Mouse (Mus musculus): ENCODE data around the gene Hist2h2be.
"Not testable (repeated sequence)": the region's sequence is repeated elsewhere in the genome, so short reads cannot be mapped to it uniquely, and the experiment has no call there.

Gene Hist2h2be

GRCm38 (mm10) chr3:96220765-96221639 lies at the start of gene Hist2h2be, which contains the start of gene Hist2h2ac:
TSS of gene Hist2h2be (plus strand) at chr3:96221119.
TSS of gene Hist2h2ac (minus strand) at chr3:96220880.
- peak; percentile 97 for DNase-seq (ENCODE audit: low read depth, low spot score)

GRCm38 (mm10) chr3:96171583-96172196 lies 49.2 kb upstream of the Hist2h2be start:
- DNase-seq (ENCODE audit: low read depth, low spot score), result no peak

DNA sequence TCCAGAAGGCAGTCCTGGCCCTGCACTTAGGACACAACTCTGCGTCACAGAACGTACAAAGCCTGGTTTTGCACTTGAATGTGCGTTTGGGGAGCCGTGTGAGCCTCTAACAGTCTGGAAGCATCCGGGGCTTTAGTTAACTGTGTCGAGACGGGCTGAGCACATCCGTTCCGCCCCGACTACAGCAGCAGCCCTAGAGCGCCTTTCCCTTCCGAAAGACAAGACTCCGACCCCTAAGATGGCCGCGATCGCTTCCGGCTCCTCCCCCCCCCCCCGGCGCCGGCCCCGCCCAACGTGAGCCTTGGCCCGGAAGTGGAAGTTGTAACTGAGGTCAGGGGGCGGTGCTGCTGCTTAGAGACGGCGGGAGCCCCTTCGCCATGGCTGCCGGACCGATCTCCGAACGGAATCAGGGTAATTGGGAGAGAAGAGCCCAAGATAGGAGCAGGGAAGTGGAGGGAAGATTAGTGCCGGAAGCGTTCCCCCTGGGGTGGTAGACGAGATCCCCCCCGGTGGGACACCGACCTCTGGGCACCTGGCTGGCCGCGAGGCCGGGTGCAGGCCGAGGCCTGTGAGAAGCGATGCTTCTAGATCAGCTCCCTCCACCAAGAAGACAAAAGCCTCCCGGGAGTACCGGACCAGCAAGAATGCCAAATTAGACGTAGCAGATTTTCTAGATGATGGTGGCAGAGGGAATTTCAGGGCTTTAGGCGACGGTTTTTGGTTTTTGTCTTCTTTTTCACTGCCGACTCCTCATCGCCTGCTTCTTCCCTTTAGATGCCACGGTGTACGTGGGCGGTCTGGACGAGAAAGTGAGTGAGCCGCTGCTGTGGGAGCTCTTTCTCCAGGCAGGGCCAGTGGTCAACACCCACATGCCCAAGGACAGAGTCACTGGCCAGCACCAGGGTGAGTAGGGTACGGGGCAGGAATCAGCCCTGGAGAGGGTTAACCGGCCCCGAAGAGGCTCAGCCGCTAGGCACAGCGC lies 48.4 kb upstream of the Hist2h2be start, which contains the start of gene Sf3b4:
Gene Sf3b4, plus strand, starts transcription at position 136 of the 982 bp plus-strand sequence.
- DNase-seq (ENCODE audit: low read depth, low spot score), result peak; percentile 91

DNA sequence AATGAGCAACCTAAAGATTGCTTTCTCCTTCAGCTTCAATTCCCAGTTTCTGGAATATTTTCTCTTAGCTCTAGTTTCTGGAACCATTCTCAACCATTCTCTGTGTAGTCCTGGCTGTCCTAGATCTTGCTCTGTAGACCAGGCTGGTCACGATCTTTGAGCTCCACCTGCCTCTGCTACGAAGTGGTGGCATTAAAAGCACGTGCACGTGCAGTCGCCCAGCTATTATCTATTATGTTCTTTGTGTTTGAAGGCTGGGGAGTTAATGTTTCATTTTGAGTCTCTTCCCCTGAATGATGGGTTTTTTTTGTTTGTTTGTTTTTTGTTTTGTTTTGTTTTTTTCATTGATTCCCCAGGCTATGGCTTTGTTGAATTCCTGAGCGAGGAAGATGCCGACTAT lies 47.7 kb upstream of the Hist2h2be start:
- DNase-seq (ENCODE audit: low read depth, low spot score), result no peak

DNA sequence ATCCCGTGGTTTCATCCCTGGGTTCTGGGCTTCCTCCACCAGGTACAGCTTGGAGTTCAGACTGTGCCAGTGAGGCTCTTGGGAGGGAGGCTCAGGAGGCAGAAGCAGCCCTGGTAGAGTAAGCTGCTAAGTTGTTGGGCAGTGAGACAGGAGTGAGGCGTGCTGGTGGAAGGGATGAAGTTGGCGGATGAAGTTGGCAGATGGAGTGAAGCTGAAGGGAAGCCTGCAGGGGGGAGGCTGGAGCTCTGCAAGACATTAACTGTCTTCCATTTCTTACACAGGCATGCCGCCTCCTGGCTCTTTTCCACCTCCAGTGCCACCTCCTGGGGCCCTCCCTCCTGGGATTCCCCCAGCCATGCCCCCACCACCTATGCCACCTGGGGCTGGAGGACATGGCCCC lies 46.9 kb upstream of the Hist2h2be start:
- DNase-seq (ENCODE audit: low read depth, low spot score), result not testable (repeated sequence)

- DNase-seq (ENCODE audit: low read depth, low spot score), result no peak
Measured at GRCm38 (mm10) chr3:96175251-96175650, 45.7 kb upstream of the Hist2h2be start.

- no peak for DNase-seq (ENCODE audit: low read depth, low spot score)
Measured at GRCm38 (mm10) chr3:96178427-96178826, 42.5 kb upstream of the Hist2h2be start.

- DNase-seq (ENCODE audit: low read depth, low spot score), result no peak
Measured at GRCm38 (mm10) chr3:96178902-96179301, 42.0 kb upstream of the Hist2h2be start.

GRCm38 (mm10) chr3:96179531-96179930 lies 41.4 kb upstream of the Hist2h2be start:
- peak; percentile 30 for DNase-seq (ENCODE audit: low read depth, low spot score)

DNA sequence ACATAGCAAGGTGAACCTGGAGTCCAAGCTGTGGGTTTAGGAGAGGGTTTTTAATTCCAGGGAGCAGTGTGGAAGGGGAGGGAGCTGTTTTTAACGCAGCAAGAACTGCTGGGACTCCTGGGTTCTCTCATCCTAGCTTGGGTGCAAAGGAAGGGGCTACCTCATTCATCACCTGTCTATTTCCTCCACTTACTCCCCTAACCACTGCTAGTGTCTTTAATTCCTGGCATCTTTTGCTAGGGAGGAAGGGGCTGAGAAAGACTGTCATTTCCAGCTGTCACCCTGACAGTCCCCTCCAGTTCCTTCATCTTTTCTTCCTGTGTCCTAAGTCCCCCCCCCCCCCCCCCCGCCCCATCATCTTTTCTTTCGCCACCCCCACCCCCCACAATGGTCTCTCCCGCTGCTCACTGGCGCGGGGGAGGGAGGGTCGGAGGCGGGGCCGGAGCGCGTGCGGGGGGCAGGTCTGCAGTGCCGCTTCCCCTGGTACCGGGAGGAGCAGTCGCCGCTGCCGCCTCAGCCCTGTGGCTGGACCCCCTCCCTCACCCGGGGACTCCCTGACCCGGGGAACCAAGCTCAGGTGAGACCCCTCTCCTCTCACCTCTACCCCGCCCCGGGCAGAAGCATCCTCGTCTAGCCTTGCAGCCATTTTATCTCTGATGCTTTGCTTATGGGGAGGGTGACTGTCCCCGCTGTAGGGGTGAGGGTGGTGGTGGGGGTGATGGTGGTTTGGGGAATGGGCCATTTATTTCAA lies 40.0 kb upstream of the Hist2h2be start, which contains the start of gene Sv2a:
Gene Sv2a, plus strand, starts transcription at position 425 of the 751 bp plus-strand sequence.
- no peak for DNase-seq (ENCODE audit: low read depth, low spot score)

DNA sequence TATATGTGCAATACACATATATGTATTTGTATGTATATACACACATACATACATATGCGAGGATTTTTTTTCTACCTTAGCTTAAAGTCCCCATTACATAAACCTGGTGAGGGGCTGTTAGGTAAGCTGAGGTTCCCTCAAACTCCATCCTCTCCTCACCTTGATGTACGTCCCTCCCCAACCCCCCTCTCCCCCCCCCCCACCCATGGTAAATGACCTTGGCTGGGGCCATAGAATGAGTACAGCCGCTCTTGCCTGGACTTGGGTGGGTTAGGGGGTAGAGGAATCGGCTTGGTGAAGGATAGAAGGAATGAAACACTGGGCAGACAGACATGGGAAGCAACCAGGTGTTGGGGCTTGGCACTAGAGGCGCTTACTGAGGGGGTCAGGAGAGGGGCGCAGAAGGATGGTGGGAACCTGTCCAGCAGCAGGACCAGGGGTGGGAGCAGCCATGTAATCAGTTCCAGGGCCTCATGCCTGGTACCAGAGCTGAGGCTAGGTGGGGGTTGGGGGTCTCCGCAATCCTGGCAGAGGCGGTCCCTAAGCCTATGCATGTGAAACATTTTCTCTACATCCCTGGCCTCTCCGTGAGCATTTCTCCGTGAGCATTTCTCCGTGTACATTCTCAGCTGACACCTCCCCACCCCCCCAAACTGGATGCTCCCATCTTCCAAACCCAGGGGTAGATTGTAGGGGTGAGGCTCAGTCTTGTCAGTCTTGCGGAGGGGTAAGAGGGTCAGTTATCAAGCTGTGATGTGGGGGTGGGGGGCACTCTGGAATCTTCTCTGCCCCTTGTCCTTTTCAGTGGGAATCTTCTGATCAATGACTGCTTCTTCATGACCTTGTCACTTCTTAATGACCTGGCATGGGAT lies 39.2 kb upstream of the Hist2h2be start:
- no peak for DNase-seq (ENCODE audit: low read depth, low spot score)

DNA sequence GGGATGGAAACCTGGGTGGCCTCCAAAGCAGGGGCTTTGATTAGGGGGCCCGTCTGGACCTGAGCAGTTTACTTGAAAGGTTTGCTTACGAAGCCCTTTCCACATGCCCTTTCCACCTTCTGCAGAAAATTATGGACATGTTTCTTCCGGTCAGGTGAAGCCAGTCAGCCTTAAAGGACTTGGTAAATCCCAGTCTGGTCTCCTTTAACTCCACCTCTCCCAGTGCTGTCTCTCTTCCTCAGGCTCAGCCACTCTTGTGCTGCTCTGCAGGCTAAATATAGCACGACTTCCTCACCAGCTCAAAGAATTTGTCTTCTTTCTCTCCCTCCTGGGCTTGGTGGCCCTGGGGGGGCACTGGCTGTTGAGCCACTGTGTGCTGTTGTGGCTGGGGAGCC lies 38.5 kb upstream of the Hist2h2be start:
- DNase-seq (ENCODE audit: low read depth, low spot score), result no peak

- DNase-seq (ENCODE audit: low read depth, low spot score), result no peak
Measured at GRCm38 (mm10) chr3:96192977-96193376, 27.9 kb upstream of the Hist2h2be start.

DNA sequence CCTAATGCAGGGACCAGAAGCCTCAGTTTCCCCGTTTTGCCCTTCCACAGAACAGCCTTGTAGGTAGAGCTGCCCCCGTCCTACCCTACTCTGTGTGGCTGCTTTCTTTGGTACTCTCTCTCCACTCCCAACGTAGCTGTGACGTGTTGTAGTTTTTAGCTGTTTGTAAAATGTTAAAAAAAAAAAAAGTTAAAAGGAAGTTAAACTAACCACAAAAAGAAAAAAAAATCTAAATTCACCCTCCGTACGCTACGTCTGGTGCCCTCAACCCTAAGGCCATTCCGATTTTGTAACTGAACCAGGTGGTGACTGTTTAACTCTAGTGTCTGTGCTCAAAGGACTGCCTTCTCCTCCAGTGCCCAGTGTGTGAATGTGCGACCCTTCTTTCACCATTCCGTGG lies 26.0 kb upstream of the Hist2h2be start:
- DNase-seq (ENCODE audit: low read depth, low spot score), result no peak

- DNase-seq (ENCODE audit: low read depth, low spot score), result no peak
Measured at GRCm38 (mm10) chr3:96195616-96196313, 25.2 kb upstream of the Hist2h2be start.

GRCm38 (mm10) chr3:96196437-96197128 lies 24.3 kb upstream of the Hist2h2be start:
- no peak for DNase-seq (ENCODE audit: low read depth, low spot score)

DNA sequence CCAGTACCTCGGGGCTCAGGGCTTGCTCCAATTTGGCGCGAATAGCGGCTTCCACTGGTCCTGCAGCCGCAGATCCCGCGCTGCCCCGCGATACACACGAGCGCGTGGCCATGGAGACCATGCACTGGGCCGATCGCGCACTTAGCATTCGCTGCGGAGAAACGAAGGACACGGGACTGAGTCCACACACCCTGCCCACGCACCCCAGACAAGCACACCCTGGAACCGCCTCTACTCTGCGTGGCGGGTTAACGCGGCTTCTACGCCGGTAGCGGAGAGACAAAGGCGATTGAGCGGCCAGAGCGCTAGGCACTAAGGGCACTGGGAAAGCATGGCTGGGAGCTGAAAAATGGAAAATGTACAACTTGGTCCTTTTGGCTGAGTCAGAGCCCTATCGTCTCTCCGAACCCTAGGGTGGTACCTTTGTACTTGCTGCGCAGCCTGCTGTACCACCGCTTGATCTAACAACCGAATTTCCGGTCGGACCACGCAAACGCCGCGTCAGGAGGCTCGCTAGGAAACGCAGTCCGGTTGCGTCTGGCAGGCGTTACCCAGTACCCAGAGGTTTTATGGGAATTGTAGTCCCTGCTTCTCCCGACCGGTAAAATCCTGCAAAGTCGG lies 23.7 kb upstream of the Hist2h2be start:
- DNase-seq (ENCODE audit: low read depth, low spot score), result peak; percentile 95

DNA sequence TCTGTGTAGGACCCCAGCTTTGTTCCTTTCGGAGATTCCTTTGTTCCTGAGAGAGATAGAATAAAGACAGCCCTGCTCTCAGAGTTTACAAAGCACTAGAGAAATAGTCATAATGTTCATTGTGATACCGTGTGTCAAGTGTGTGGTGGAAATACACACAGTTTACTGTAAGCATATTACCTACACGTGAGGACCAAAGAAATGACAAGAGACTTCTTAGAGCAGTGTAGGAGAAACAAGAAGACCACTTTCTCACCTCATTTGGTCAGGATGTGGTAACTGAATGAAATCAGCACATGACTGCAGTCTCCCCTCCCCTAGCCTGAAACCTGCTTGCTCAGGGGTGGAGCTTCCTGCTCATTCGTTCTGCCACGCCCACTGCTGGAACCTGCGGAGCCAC lies 22.7 kb upstream of the Hist2h2be start:
- peak; percentile 50 for DNase-seq (ENCODE audit: low read depth, low spot score)
